Mouse (Mus musculus) midbrain, embryonic 15.5 days (tissue): ENCODE measurements around the gene Phf11c. TPM values are rescaled to one million over a fixed set of nuclear protein-coding genes. Genes with fewer than 3 reads are reported as not detected.
"Not testable (repeated sequence)": the region's sequence is repeated elsewhere in the genome, so short reads cannot be mapped to it uniquely, and the experiment has no call there.

Experiments
- ATAC-seq: fragments of 200-750 bp; cut with Nextera tagmentation; replicated peaks from 2 replicates; pipeline ENCODE4 v1.8.0; 2017; ENCODE audit warnings: moderate TSS enrichment
- H3K27ac ChIP-seq: fragments of 300-500 bp; sonication (generic); 2 replicates; pipeline ENCODE4 v1.5.1; 2015; ENCODE audit warnings: mild to moderate bottlenecking, inconsistent platforms
- H3K27me3 ChIP-seq: fragments of 300-500 bp; sonication (generic); replicated peaks from 2 replicates; pipeline ENCODE4 v1.6.1; 2015; ENCODE audit warnings: inconsistent platforms
- H3K36me3 ChIP-seq: fragments of 300-500 bp; sonication (generic); replicated peaks from 2 replicates; pipeline ENCODE4 v1.6.1; 2015; ENCODE audit warnings: inconsistent platforms
- H3K4me1 ChIP-seq: fragments of 300-500 bp; sonication (generic); 2 replicates; pipeline ENCODE4 v1.6.1; 2015; ENCODE audit warnings: inconsistent platforms
- H3K4me2 ChIP-seq: fragments of 300-500 bp; sonication (generic); 2 replicates; pipeline ENCODE4 v1.6.1; 2015; ENCODE audit warnings: inconsistent platforms, mild to moderate bottlenecking, moderate library complexity
- H3K4me3 ChIP-seq: fragments of 300-500 bp; sonication (generic); 2 replicates; pipeline ENCODE4 v1.5.1; 2015; ENCODE audit warnings: mild to moderate bottlenecking, inconsistent platforms
- H3K9ac ChIP-seq: fragments of 300-500 bp; sonication (generic); 2 replicates; pipeline ENCODE4 v1.6.1; 2015; ENCODE audit warnings: mild to moderate bottlenecking, inconsistent platforms
- H3K9me3 ChIP-seq: fragments of 300-500 bp; sonication (generic); 2 replicates; pipeline ENCODE4 v1.6.1; 2016; ENCODE audit warnings: inconsistent platforms
- WGBS: fragments of 180-500 bp; shearing (Covaris S2); methylation state at CpG from one replicate; pipeline ENCODE4 v1.1.7; 2015; ENCODE audit warnings: mixed read lengths; 5-methylcytosine and 5-hydroxymethylcytosine counted together
- polyA plus RNA-seq: library from polyadenylated mRNA; unstranded; fragments of >200 nt; fragmentation: Nextera tagmentation; extraction: Ambion mirVana; gene quantifications from 2 replicates; pipeline ENCODE4 v1.2.1, GENCODE M21; 2015

Gene Phf11c
- 0.23 and 0.37 TPM in 2 replicates for polyA plus RNA-seq

- Histone ChIP-seq H3K9ac (no peak within 1 kb of the TSS), H3K36me3 (no peaks in the 10 kb centered on the region), H3K27me3 (no peaks in the 10 kb centered on the region), H3K4me2 (no peak within 1 kb of the TSS), H3K4me3 (no peak within 1 kb of the TSS), H3K27ac (no peak within 1 kb of the TSS), H3K4me1 (no peaks in the 10 kb centered on the region), H3K9me3 (no peaks in the 10 kb centered on the region)
- 88% methylated on average over 3 of the region's 3 CpGs for WGBS
- ATAC-seq, result no peak
Measured at GRCm38 (mm10) chr14:59395281-59395680, at the start of gene Phf11c. Phf11c (minus strand) TSS chr14:59395381.

- Histone ChIP-seq H3K9ac (peak overlapping the region; percentile 89), H3K9me3 (no peaks in the 10 kb centered on the region), H3K4me2 (peak overlapping the region; percentile 90), H3K27me3 (no peaks in the 10 kb centered on the region), H3K36me3 (no peaks in the 10 kb centered on the region), H3K4me3 (peak overlapping the region; percentile 99), H3K4me1 (peaks cover 15% of the 10 kb centered on the region), H3K27ac (no peak overlapping the region; the same call in 1 of the 2 replicates)
- 14% methylated on average over 6 of the region's 6 CpGs for WGBS
- ATAC-seq, result no peak
Measured at GRCm38 (mm10) chr14:59441472-59441805, 46.3 kb upstream of the Phf11c start.

- Histone ChIP-seq H3K36me3 (no peaks in the 10 kb centered on the region), H3K4me2 (peak within 1 kb of the TSS; percentile 90), H3K27me3 (no peaks in the 10 kb centered on the region), H3K9ac (peak within 1 kb of the TSS; percentile 89), H3K27ac (peak within 1 kb of the TSS; percentile 82), H3K9me3 (no peaks in the 10 kb centered on the region), H3K4me1 (peaks cover 15% of the 10 kb centered on the region), H3K4me3 (peak within 1 kb of the TSS; percentile 99)
- ATAC-seq, result peak; percentile 100
- under 1% methylated on average over 66 of the region's 66 CpGs for WGBS
Measured at GRCm38 (mm10) chr14:59440558-59441471, 45.6 kb upstream of the Phf11c start, which contains the start of the genes Setdb2 and Cab39l. Setdb2 (minus strand) TSS chr14:59440884. Cab39l (plus strand) TSS chr14:59440972.

GRCm38 (mm10) chr14:59440039-59440438 is 44.9 kb upstream of the Phf11c start:
- H3K9ac ChIP-seq, result peak overlapping the region; percentile 89
- no peaks in the 10 kb centered on the region for H3K36me3 ChIP-seq
- H3K4me1 ChIP-seq, result peaks cover 15% of the 10 kb centered on the region
- H3K4me2 ChIP-seq, result peak overlapping the region; percentile 90
- H3K9me3 ChIP-seq, result no peaks in the 10 kb centered on the region
- no peaks in the 10 kb centered on the region for H3K27me3 ChIP-seq
- WGBS, result 14% methylated on average over 7 of the region's 7 CpGs
- peak; percentile 0; the same call in 1 of the 2 replicates for ATAC-seq
- H3K4me3 ChIP-seq, result peak overlapping the region; percentile 99
- no peak overlapping the region for H3K27ac ChIP-seq

GRCm38 (mm10) chr14:59438505-59438904 is 43.3 kb upstream of the Phf11c start:
- Histone ChIP-seq H3K27ac (no peak overlapping the region), H3K36me3 (no peaks in the 10 kb centered on the region), H3K4me1 (peaks cover 15% of the 10 kb centered on the region), H3K9ac (no peak overlapping the region), H3K9me3 (no peaks in the 10 kb centered on the region), H3K27me3 (no peaks in the 10 kb centered on the region), H3K4me2 (no peak overlapping the region), H3K4me3 (no peak overlapping the region)
- 94% methylated on average over 2 of the region's 2 CpGs for WGBS
- no peak for ATAC-seq

- no peaks in the 10 kb centered on the region for H3K36me3 ChIP-seq
- no peak overlapping the region for H3K4me2 ChIP-seq
- no peaks in the 10 kb centered on the region for H3K27me3 ChIP-seq
- WGBS, result 89% methylated on average over 3 of the region's 3 CpGs
- H3K9ac ChIP-seq, result no peak overlapping the region
- no peak for ATAC-seq
- no peak overlapping the region for H3K27ac ChIP-seq
- no peaks in the 10 kb centered on the region for H3K9me3 ChIP-seq
- H3K4me3 ChIP-seq, result no peak overlapping the region
- H3K4me1 ChIP-seq, result peaks cover 15% of the 10 kb centered on the region
Measured at GRCm38 (mm10) chr14:59437398-59437797, 42.2 kb upstream of the Phf11c start.

- Histone ChIP-seq H3K9me3 (no peaks in the 10 kb centered on the region), H3K4me3 (no peak overlapping the region), H3K4me2 (no peak overlapping the region), H3K27ac (no peak overlapping the region), H3K9ac (no peak overlapping the region), H3K36me3 (no peaks in the 10 kb centered on the region), H3K27me3 (no peaks in the 10 kb centered on the region), H3K4me1 (peaks cover 11% of the 10 kb centered on the region)
- ATAC-seq, result no peak
Measured at GRCm38 (mm10) chr14:59435206-59435605, 40.0 kb upstream of the Phf11c start.

GRCm38 (mm10) chr14:59433902-59434301 is 38.7 kb upstream of the Phf11c start:
- no peak overlapping the region for H3K4me3 ChIP-seq
- no peak for ATAC-seq
- no peak overlapping the region for H3K9ac ChIP-seq
- H3K4me2 ChIP-seq, result no peak overlapping the region
- no peaks in the 10 kb centered on the region for H3K4me1 ChIP-seq
- H3K27ac ChIP-seq, result no peak overlapping the region
- no peaks in the 10 kb centered on the region for H3K27me3 ChIP-seq
- H3K9me3 ChIP-seq, result no peaks in the 10 kb centered on the region
- H3K36me3 ChIP-seq, result no peaks in the 10 kb centered on the region
- WGBS, result 82% methylated on average over 2 of the region's 2 CpGs

GRCm38 (mm10) chr14:59430556-59430955 is 35.4 kb upstream of the Phf11c start:
- Histone ChIP-seq H3K27ac (no peak overlapping the region), H3K4me1 (no peaks in the 10 kb centered on the region), H3K27me3 (no peaks in the 10 kb centered on the region), H3K9me3 (no peaks in the 10 kb centered on the region), H3K4me2 (no peak overlapping the region), H3K4me3 (no peak overlapping the region), H3K36me3 (no peaks in the 10 kb centered on the region), H3K9ac (no peak overlapping the region)
- no peak for ATAC-seq
- WGBS, result 85% methylated on average over 1 of the region's 1 CpGs

GRCm38 (mm10) chr14:59422912-59423663 is 27.9 kb upstream of the Phf11c start:
- Histone ChIP-seq H3K9ac (no peak overlapping the region), H3K9me3 (no peaks in the 10 kb centered on the region), H3K27me3 (no peaks in the 10 kb centered on the region), H3K36me3 (no peaks in the 10 kb centered on the region), H3K4me2 (no peak overlapping the region), H3K4me3 (no peak overlapping the region), H3K27ac (no peak overlapping the region), H3K4me1 (no peaks in the 10 kb centered on the region)
- no peak for ATAC-seq
- 84% methylated on average over 11 of the region's 11 CpGs for WGBS

GRCm38 (mm10) chr14:59418171-59418570 is 23.0 kb upstream of the Phf11c start:
- 91% methylated on average over 4 of the region's 4 CpGs for WGBS
- Histone ChIP-seq H3K4me3 (no peak overlapping the region), H3K27me3 (no peaks in the 10 kb centered on the region), H3K9ac (no peak overlapping the region), H3K36me3 (no peaks in the 10 kb centered on the region), H3K4me2 (no peak overlapping the region), H3K9me3 (no peaks in the 10 kb centered on the region), H3K27ac (no peak overlapping the region), H3K4me1 (no peaks in the 10 kb centered on the region)
- no peak for ATAC-seq

- not testable (repeated sequence) for H3K4me2 ChIP-seq, H3K4me1 ChIP-seq, H3K27ac ChIP-seq, ATAC-seq, H3K4me3 ChIP-seq, H3K27me3 ChIP-seq, H3K9ac ChIP-seq, H3K36me3 ChIP-seq, H3K9me3 ChIP-seq
- WGBS, result 97% methylated on average over 2 of the region's 2 CpGs
Measured at GRCm38 (mm10) chr14:59414979-59415378, 19.8 kb upstream of the Phf11c start.
